Mouse (Mus musculus) inflammation-experienced regulatory T-cells, adult 6 months (primary cell): ENCODE measurements around the gene Rpl32. TPM values are rescaled to one million over a fixed set of nuclear protein-coding genes. Genes with fewer than 3 reads are reported as not detected.

Experiments used
- ATAC-seq: one replicate; pipeline ENCODE4 v1.8.0; 2017
- polyA plus RNA-seq, 3 experiments: library from polyadenylated mRNA; unstranded; fragments of 100-300 nt; shearing (Covaris generic); gene quantifications; one replicate each; pipeline ENCODE4 v1.2.1; 2017

The Rpl32 gene
- polyA plus RNA-seq, 3 experiments from 2014 or later: 4,797 to 7,885 (median 7,790) TPM

DNA sequence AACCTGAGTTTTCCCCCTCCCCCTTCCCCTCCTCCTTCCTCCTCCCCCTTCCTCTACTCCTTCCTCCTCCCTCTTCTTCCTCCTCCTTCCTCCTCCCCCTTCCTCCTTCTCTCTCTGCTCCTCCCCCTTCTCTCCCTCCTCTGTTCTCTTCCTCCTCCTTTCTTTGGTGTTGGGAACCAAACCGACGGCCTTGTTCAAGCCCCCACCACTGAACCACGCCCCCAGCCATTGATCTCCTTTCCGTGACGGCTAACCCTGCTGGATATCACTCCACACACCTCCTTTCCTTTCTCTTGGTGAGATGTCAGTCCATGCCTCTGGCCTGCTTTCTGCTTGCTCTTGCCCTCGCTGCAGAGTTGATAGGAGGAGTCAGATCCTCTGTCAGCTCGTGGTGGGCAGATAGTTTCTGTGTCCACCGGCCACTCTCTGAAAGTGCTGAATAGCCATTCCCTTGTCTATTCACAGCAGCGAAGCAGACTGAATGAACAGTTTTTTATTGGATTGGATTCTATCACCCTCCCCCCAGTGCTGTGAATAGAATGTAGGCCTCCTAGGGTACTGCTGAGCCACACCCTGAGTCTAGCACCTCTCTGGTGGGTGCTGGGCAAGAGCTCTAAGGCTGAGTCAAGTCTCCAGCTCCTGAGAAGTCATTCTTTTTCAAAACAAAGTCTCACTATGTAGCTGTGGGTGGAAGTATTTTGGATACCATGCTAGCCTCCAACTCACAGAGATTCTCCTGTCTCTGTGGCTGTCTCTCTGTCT lies 46.4 kb downstream of the Rpl32 start, which contains the start of gene Tmem40:
TSS of gene Tmem40 (minus strand) at position 416 of the 762 bp plus-strand sequence.
- peak; percentile 43 for ATAC-seq

DNA sequence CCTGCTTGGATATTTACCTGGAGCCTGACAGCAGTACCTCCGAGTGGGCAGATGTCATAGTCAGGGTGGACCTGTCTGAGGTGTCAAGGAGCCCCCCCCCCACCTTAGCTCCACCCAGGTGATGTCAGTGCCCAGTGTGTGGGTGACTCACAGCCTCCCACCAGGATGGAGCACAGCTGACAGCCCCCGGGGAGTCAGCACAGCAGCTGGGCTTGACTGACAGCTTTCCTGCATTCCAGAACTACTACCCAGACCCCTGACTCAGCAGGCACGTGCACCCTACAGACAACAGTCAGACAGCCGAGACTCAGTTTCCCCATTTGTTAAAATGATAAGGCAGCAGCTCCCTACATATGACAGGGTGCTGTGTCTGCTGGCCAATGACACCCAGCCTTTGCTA lies 47.6 kb downstream of the Rpl32 start:
- no peak for ATAC-seq

DNA sequence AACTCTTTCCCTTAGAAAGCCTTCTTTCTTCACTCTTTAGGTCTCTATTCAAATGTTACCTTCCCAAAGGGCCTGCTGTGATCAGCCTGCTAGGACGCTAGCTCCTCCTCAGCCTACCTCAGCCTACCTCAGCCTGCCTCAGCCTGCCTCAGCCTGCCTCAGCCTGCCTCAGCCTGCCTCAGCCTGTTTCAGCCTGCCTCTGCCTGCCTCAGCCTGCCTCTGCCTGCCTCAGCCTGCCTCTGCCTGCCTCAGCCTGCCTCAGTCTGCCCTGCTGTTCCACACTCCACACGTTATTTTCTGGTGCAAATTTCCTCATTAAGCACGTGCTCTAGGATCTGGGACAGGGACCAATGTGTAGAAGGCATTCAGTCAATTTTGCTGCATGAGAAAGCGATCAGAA lies 48.4 kb downstream of the Rpl32 start:
- ATAC-seq: no peak

DNA sequence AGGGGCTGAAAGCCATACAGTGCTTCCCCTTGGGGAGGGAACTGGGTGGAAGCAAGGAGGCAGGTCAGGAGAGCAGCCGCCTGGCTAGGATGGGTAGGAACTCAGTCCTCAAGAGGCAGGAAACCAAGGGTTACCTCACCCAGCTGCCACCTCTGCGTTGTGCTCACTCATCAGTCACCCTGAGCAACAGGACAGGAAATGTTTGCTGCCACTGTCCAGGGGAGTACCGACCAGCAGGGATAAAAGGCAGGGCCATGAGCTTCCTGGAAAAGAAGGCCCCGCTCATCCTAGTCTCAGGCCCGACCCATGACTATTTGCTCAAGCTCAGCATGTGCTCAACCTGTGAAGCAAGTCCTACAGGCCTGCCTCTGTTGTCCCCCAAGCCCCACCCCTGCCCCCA lies 49.1 kb downstream of the Rpl32 start:
- no peak for ATAC-seq

DNA sequence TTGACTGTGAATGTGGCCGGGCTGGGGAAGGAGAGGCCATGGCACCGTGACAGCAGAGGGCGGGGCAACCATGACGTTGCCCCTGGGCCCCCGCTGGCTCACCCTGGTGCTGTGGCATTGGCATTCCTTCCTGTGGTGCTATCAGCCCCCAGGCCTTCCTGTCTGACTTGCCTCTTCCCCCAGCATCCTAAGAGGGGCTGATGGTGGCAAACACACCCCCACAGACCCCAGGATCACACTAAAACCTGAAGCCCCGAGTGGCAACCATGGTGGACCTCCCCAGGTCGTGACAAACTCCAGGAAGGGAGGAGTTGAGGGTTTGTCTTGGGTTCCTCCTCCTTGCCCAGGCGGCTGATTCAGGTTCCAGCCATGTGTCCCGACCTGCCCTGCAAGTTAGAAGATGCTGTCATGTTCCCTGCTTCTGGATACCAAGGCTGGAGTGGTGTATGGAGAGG lies 49.5 kb downstream of the Rpl32 start:
- ATAC-seq: no peak

DNA sequence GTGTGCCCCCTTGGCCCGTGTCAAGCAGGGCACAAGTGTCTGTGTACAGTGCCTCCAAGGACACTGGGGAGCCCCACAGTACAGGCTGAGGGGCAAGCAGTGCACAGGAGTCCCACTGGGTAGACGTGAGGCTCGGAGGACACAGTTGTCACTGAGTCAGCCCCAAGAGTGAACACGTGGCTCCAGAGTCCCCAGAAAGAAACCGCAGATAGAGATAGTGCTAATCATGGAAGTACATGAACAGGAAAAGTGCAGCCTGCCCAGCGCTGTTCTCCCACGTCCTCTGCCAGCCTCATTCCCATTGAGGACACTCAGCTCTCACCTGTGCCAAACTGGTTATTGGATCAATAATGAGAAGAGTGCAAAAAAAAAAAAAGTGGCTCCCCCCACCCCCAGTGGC lies 53.0 kb downstream of the Rpl32 start:
- no peak for ATAC-seq

Other genes starting within 250 kb of the Rpl32 start
- gene Mkrn2os, start 216.2 kb downstream of the Rpl32 start, polyA plus RNA-seq: under 1 TPM in 2 of 3 experiments, not detected in 1; 0.48 to 0.52 TPM
- 10 to 100 TPM; 35.2 to 43.6 (median 37.2) TPM for gene Mkrn2, start 206.8 kb downstream of the Rpl32 start, polyA plus RNA-seq
- 10 to 100 TPM; 52.6 to 72.0 (median 66.5) TPM for gene Raf1, start 132.1 kb downstream of the Rpl32 start, polyA plus RNA-seq
- not detected for gene Tmem40, start 46.3 kb downstream of the Rpl32 start, polyA plus RNA-seq
- gene Cand2, start 34.2 kb downstream of the Rpl32 start, polyA plus RNA-seq: 1 to 10 TPM; 2.3 to 4.8 (median 3.7) TPM
- under 1 TPM in 2 of 3 experiments, not detected in 1; 0.31 to 0.47 TPM for gene Efcab12, start 29.7 kb upstream of the Rpl32 start, polyA plus RNA-seq
- 10 to 100 TPM in 1 of 3 experiments, 1 to 10 TPM in 2; 8.6 to 12.8 (median 8.9) TPM for gene Mbd4, start 44.6 kb upstream of the Rpl32 start, polyA plus RNA-seq
- gene Ift122, start 44.7 kb upstream of the Rpl32 start, polyA plus RNA-seq: 1 to 10 TPM; 1.3 to 2.0 (median 1.6) TPM
- under 1 TPM in 1 of 3 experiments, not detected in 2; 0.43 TPM for gene Rho, start 123.0 kb upstream of the Rpl32 start, polyA plus RNA-seq
- gene H1foo, start 136.2 kb upstream of the Rpl32 start, polyA plus RNA-seq: not detected
- gene Plxnd1, start 186.3 kb upstream of the Rpl32 start, polyA plus RNA-seq: 10 to 100 TPM in 1 of 3 experiments, 1 to 10 TPM in 2; 7.4 to 12.5 (median 8.0) TPM